Mouse (Mus musculus) right cerebral cortex, postnatal 10 days (tissue): Measurements from ENCODE around the gene Clec2l.
A peak's percentile ranks its signal among the peaks of the same experiment; 100 is the strongest.
"Not testable (repeated sequence)": the region's sequence is repeated elsewhere in the genome, so short reads cannot be mapped to it uniquely, and the experiment has no call there.

ENCODE experiments used
- DNase-seq, 2 experiments: peaks; one replicate each; pipeline ENCODE4 v3.0.0; 2021; ENCODE audit warnings: low spot score in 2 of 2

Gene Clec2l

GRCm38 (mm10) chr6:38670488-38670887, 7.6 kb downstream of the Clec2l start:
- DNase-seq = not testable (repeated sequence)

- no peak for DNase-seq
Measured at GRCm38 (mm10) chr6:38671270-38671669, 8.4 kb downstream of the Clec2l start.

GRCm38 (mm10) chr6:38672011-38672410, 9.1 kb downstream of the Clec2l start:
- DNase-seq = no peak

- DNase-seq = no peak
Measured at GRCm38 (mm10) chr6:38676217-38676616, 13.3 kb downstream of the Clec2l start.

- no peak for DNase-seq
Measured at GRCm38 (mm10) chr6:38676723-38677122, 13.9 kb downstream of the Clec2l start.

GRCm38 (mm10) chr6:38677629-38678028, 14.8 kb downstream of the Clec2l start:
- no peak for DNase-seq

GRCm38 (mm10) chr6:38682532-38682931, 19.7 kb downstream of the Clec2l start:
- no peak for DNase-seq

GRCm38 (mm10) chr6:38687216-38687615, 24.3 kb downstream of the Clec2l start:
- peak in 1 of 2 experiments; percentile 64 for DNase-seq

GRCm38 (mm10) chr6:38688841-38689240, 26.0 kb downstream of the Clec2l start:
- peak; percentile 52 to 56 for DNase-seq

- DNase-seq = no peak
Measured at GRCm38 (mm10) chr6:38690615-38691014, 27.7 kb downstream of the Clec2l start.

- DNase-seq = no peak
Measured at GRCm38 (mm10) chr6:38691052-38691451, 28.2 kb downstream of the Clec2l start.

GRCm38 (mm10) chr6:38692556-38692955, 29.7 kb downstream of the Clec2l start:
- DNase-seq = no peak

- peak; percentile 87 to 92 for DNase-seq
Measured at GRCm38 (mm10) chr6:38695380-38696054, 32.6 kb downstream of the Clec2l start.

GRCm38 (mm10) chr6:38696570-38696969, 33.7 kb downstream of the Clec2l start:
- peak in 1 of 2 experiments; percentile 56 for DNase-seq

GRCm38 (mm10) chr6:38698233-38698889, 35.5 kb downstream of the Clec2l start:
- DNase-seq = no peak

- no peak for DNase-seq
Measured at GRCm38 (mm10) chr6:38701421-38701820, 38.6 kb downstream of the Clec2l start.

GRCm38 (mm10) chr6:38702810-38703399, 40.0 kb downstream of the Clec2l start:
- no peak for DNase-seq

GRCm38 (mm10) chr6:38703526-38703925, 40.7 kb downstream of the Clec2l start:
- no peak for DNase-seq

GRCm38 (mm10) chr6:38704264-38704984, 41.6 kb downstream of the Clec2l start:
- no peak for DNase-seq

GRCm38 (mm10) chr6:38710449-38710848, 47.6 kb downstream of the Clec2l start:
- DNase-seq = no peak

- DNase-seq = no peak
Measured at GRCm38 (mm10) chr6:38713957-38714898, 51.4 kb downstream of the Clec2l start.
